Mouse (Mus musculus) small intestine, adult 2 months (tissue): ENCODE results near the gene D330045A20Rik.
"Not testable (repeated sequence)": the region's sequence is repeated elsewhere in the genome, so short reads cannot be mapped to it uniquely, and the experiment has no call there.

Experiments
- CTCF ChIP-seq: fragments of 200-500 bp; IDR thresholded peaks from 2 replicates; pipeline ENCODE4 v1.5.1; 2012; ENCODE audit warnings: low read depth, mild to moderate bottlenecking, control low read depth, inconsistent platforms, low read length, moderate library complexity, mixed read lengths; ENCODE audit not compliant: insufficient replicate concordance, insufficient read length; ENCODE audit errors: extremely low read depth
- POLR2A ChIP-seq: fragments of 200-500 bp; IDR thresholded peaks from 2 replicates; pipeline ENCODE4 v1.6.1; 2012; ENCODE audit warnings: low read depth, mild to moderate bottlenecking, control low read depth, inconsistent platforms, low read length, moderate library complexity

- not testable (repeated sequence) for TF ChIP-seq POLR2A, CTCF
Measured at GRCm38 (mm10) chrX:139441057-139441456, 39.1 kb upstream of the D330045A20Rik start.
